Mouse (Mus musculus) layer of hippocampus, adult 9-10 months (tissue): Measurements from ENCODE around the gene Ddx43.
"Not testable (repeated sequence)": the region's sequence is repeated elsewhere in the genome, so short reads cannot be mapped to it uniquely, and the experiment has no call there.

Experiments
- DNase-seq: peaks from one replicate; pipeline ENCODE4 v3.0.0; 2022; ENCODE audit warnings: low spot score

Gene Ddx43

DNA sequence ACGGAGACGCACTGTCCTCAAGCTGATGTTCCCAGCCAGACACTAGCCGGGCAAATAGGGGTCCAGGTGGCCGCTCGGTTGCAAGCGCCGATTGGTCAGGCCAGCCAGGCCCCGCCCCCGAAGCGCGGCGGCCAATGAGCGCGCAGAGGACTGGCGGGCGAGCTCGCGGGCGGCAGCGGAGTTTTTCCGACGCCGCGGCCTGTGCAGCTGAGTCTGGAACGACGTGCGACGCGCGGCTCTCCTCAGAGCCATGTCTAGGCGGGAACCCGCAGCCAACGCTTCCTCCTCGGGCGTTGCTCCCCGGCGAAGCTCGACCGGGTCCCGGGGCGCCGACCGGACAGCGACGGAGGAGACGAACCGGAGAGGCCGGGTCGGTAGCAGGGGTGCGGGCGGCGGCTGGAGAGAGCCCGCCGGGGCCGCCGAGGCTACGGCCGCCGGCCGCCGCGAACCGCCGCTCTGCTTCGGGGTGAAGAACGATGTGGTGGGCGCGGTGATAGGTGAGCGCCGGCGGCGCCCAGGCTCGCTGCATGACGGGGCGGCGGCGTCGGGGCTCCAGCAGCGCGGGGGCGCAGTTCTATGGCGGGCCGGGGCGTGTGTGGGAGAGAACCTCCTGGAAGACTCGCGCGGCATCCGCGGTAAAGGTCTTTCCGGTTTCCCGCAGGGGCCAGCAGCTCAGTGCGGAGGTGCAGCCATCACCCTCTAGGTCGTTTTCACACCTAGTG lies at the start of gene Ddx43:
Gene Ddx43 (plus strand): TSS at position 148 of the 722 bp plus-strand sequence.
- no peak for DNase-seq

- DNase-seq: no peak
These were observed 48.6 kb upstream of the Ddx43 start for GRCm38 (mm10) chr9:78347004-78347403.

- DNase-seq: not testable (repeated sequence)
These were observed 47.2 kb upstream of the Ddx43 start for GRCm38 (mm10) chr9:78348206-78349004.

DNA sequence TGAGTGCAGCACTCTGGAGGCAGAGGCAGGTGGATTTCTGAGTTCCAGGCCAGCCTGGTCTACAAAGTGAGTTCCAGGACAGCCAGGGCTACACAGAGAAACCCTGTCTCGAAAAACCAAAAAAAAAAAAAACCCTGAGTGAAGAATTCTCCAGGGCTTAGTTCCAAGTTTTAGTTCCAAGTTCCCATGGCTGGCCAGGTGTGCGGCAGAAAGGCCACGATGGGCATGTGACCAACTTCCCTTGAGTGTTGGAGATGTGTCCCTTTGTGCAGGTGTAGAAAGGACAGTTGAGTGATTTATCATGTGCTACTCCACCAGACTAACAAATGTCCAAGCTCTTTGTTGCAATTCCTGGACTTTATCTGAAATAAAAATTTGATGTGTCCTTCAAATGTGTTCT lies 46.4 kb upstream of the Ddx43 start:
- not testable (repeated sequence) for DNase-seq

DNA sequence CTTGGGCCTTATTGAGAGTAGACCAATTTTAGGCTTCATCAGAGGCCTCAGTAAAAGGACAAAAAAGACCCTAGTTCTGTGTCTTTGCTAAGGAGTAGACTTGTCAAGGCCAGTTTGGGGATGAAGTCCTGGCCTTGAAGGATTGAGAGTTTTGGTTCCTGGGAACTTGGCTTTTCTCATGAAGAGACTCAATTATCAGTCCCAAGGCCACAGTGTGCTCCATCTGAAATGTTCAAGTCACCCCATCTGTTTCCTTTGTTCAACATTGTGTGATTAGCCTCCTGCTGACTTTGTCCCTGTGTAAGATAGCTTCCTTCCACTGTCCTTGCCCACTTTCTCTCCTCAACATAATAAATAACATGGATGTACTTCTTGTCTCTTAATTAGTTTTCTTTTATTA lies 45.6 kb upstream of the Ddx43 start:
- DNase-seq: not testable (repeated sequence)

DNA sequence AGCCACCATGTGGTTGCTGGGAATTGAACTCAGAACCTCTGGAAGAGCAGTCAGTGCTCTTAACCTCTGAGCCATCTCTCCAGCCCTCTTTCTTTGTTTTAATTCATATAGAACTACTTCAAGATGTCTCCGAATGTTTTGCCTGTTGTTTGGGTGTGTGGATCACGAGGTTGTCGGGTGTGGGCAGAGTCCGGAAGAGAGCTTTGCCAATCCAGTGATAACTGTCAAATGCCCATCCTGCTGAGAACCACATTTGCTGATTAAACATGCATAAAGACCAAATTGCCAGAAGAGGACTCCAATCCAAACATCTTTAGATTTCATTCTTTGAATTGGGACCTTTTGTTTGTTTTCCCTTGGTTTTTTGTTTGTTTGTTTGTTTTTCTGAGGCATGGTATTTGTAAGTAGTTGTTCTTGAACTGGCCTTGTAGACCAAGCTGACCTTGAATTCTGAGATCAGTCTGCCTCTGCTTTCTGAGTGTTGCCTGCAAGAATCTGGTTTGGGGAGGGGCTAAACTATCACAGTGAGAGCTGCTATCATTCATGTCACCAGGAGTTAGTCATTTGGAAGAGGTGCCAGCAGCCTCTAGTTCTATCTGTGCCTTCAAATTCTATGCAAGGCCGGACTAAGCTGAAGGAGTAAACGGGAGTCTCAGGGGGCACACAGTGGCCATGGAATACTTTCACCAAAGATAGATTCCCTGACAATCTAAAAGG lies 43.9 kb upstream of the Ddx43 start:
- DNase-seq: no peak

DNA sequence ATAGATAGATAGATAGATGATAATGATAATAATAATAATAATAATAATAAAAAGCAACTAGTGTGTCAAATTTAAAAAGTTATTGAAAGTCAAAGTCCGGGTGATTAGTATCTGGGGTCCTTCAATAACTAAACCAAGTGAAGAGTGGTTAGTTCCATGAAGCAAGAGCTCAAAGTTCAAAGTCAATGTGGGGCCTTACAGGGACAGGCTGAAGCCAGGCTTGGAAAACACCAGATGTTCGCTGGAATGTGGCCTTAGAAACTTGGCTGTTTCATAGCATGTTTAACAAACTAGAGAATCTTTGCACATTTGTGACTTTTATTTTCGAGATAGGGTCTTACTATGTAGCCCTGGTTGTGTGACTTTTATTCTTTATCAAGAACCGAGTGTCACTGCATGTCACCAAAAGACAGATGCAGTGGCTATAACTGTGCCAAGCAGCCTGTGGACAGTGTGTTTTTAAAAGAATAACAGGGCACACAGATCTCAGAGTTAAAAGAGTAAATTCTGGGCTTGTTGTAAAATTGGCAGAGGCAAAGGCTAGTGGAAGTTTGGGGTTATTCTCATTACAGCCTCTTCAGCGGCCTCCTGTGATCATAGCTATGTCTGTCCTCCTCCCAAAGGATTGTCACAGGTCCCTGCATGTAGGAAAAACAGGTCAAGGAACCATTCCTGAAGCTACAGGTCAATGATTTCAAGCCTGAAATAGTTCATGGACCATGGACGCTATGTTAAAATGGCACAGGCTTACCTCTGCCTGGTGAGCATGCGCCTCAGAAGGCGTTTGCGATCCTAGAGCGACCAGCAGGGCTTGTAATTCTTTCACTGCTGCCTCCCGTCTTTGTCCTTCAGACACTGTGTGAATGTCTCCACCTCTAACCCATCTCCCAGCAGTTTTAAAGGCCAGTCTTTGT lies 40.7 kb upstream of the Ddx43 start:
- no peak for DNase-seq

GRCm38 (mm10) chr9:78355611-78356010 lies 40.0 kb upstream of the Ddx43 start, which contains the start of gene Gsta2:
TSS of gene Gsta2 (minus strand) at chr9:78355788.
- DNase-seq: no peak

GRCm38 (mm10) chr9:78358053-78358452 lies 37.5 kb upstream of the Ddx43 start:
- DNase-seq: no peak

- no peak for DNase-seq
These were observed 35.7 kb upstream of the Ddx43 start for GRCm38 (mm10) chr9:78359750-78360483.

DNA sequence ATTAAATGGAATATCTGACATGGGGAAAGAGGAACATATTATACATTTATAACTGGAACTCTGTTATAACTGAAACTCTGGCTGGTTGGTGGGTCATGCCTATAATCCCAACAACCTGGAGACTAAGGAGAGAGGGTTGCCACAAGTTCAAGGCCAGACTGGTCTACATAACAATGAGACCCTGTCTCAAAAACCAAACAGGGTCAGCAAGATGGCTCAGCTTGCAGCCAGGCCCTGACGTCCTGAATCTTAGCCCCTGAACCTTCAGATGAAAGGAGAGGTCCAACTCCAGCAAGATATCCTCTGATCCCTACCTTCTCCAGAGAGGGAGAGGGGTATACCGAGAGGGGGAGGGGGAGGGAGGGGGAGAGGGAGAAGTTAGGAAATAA lies 35.1 kb upstream of the Ddx43 start:
- no peak for DNase-seq

- DNase-seq: no peak
These were observed 32.2 kb upstream of the Ddx43 start for GRCm38 (mm10) chr9:78363374-78363773.

DNA sequence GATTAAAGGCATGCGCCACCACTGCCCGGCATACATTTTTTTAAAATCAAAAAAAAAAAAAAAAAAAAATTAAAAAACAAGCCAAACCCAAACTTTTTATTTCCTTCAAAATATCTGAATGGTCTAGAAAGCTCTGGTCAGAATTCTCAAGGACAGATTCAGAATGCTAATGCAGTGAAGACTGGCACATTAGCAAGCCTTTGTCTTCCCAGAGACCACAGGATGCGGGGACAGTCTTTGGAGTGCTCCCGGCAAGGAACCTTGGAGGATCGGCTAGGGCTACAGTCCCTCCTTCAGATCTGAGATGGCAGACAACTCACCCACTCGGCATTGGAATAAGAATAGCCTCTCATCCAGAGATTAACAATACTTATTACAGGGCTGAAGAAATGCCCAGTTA lies 30.9 kb upstream of the Ddx43 start:
- no peak for DNase-seq

DNA sequence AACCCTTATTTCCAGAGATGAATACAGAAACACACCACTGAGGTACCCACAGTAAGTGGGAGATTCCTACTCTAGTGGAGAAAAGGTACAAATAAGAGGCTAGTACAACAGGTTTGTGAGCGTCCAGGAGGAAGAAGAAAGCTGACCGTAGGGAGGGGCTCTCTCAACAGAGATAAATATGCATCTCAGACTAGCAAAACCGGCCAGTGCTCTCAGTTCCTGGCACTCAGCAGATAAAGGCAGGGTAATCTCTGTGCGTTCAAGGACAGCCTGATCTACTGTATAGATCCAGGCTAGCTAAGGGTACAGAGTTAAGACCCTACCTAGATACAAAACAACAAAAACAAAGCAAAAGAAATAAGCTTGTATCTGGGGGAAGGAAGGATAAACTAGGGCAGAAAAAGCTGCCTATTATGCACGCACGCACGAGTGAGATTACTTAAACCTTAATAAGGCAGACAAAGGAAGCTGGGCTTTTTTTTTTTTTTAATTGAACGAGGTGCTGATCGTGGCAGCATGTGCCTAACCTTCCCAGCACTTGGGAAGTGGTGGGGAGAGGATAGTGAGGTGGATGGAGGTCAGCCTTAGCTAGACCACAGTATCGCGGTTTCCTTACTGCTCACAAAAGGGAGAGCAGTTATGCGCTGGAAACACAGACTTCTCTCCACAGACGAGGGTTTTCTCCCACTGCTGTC lies 29.6 kb upstream of the Ddx43 start:
- DNase-seq: no peak

DNA sequence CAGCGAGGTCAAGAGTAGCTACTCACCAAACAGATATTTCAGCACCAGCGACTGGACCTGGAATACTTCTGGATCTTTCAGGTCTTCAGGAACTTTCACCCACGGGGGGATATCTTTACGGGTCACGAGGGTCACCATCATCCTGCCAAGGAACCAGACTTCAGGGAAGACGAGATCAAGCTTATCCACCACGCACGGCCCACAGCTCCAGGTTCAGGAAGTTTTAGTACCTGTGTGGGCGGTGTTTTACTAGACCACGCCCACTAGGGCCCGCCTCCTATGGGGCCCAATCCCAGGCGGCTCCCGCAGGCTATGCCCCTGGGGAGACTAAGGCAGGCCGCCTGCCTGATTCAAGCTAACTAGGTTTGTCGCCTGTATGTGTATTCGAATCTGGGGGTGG lies 27.6 kb upstream of the Ddx43 start, which contains the start of gene Dppa5a:
Gene Dppa5a (minus strand): TSS at position 219 of the 400 bp plus-strand sequence.
- not testable (repeated sequence) for DNase-seq

DNA sequence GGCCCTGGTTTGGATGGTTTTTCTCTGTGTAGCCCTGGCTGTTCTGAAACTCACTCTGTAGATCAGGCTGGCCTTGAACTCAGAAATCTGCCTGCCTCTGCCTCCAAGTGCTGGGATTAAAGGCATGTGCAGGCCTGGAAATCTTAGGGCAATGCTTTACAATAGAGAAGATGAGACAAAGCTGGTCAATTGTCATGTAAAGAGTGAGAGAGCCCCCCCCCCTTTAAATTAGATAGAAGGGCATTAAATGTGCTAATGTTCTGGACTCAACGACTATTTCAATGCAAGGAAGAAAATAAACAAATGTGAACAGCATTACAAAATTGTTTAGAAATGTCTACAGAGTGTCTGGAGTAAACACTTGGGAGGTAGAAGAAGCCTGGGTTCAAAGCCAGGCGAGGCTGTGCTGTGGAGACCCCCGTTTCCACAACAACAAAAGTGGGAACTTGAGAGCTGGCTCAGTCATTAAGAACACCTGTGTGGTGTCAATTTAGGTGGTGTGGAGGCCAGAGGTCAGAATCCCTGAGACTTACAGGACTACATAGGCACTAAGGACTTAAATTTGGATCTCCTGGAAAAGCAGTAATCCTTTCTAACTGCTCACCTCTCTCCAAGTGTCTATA lies 26.8 kb upstream of the Ddx43 start:
- no peak for DNase-seq

DNA sequence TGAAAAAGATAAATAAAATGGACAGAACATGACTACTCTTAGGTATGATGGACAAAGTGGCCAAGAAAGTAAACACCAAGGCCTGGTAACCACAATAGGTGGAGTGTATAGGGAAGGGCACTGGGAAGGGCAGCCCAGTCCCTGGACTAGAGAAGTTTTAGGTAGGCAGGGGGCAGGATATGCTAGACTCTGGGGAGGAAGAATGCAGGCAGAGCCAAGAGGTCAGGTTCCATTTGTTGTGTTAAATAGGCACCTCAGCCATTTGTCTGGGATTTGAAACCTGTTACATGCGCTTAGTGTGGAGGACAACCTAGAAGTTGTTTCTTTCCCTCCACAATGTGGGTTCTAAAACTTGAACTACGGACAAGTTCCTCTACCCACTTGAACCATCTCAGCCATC lies 26.2 kb upstream of the Ddx43 start:
- no peak for DNase-seq

GRCm38 (mm10) chr9:78369786-78370185 lies 25.8 kb upstream of the Ddx43 start:
- DNase-seq: no peak

- no peak for DNase-seq
These were observed 24.1 kb upstream of the Ddx43 start for GRCm38 (mm10) chr9:78371441-78371840.
